Mouse (Mus musculus) CH12.LX (cell line): ENCODE measurements around the gene Ifitm1. TPM values are rescaled to one million over a fixed set of nuclear protein-coding genes. Genes with fewer than 3 reads are reported as not detected.
A peak's percentile ranks its signal among the peaks of the same experiment; 100 is the strongest.

Experiments
- DNase-seq: peaks from one replicate; pipeline ENCODE4 v3.0.0-alpha.2; 2013; ENCODE audit errors: extremely low read depth
- H3K27ac ChIP-seq: 2 replicates; pipeline ENCODE4 v1.5.1; 2012; ENCODE audit warnings: low read depth, mild to moderate bottlenecking, control low read depth, moderate library complexity; ENCODE audit not compliant: insufficient read depth
- H3K27me3 ChIP-seq: replicated peaks from 2 replicates; pipeline ENCODE3; 2012; ENCODE audit warnings: inconsistent platforms
- H3K36me3 ChIP-seq, 2 experiments: replicated peaks in 1 of 2; 2 replicates each; pipeline versions ENCODE3 to v1.6.1; 2012; ENCODE audit warnings: inconsistent platforms in 1 of 2, low read length in 1 of 2, mild to moderate bottlenecking in 1 of 2, mixed read lengths in 1 of 2, moderate library complexity in 1 of 2; ENCODE audit not compliant: control insufficient read depth in 1 of 2, insufficient read depth in 1 of 2
- H3K4me1 ChIP-seq, 2 experiments: 2 replicates each; pipeline ENCODE4 v1.6.1; 2012; ENCODE audit warnings: inconsistent platforms in 1 of 2, moderate library complexity in 1 of 2; ENCODE audit not compliant: insufficient read depth in 2 of 2, control insufficient read depth in 1 of 2
- H3K4me2 ChIP-seq: 2 replicates; pipeline ENCODE4 v1.6.1; 2012; ENCODE audit warnings: low read depth, mild to moderate bottlenecking, control low read depth; ENCODE audit not compliant: poor library complexity, insufficient read depth, severe bottlenecking
- H3K4me3 ChIP-seq, 3 experiments: fragments of 150-350 bp in 1 of 3; sonication (generic) in 1 of 3; replicated peaks in 1 of 3; 2 replicates each; pipeline versions ENCODE3 to v1.5.1; 2011 to 2012; ENCODE audit warnings: low read depth in 2 of 3, low read length in 2 of 3, mild to moderate bottlenecking in 2 of 3, moderate library complexity in 2 of 3, control low read depth in 1 of 3, improper control_type of control experiment in 1 of 3, inconsistent platforms in 1 of 3, mixed read lengths in 1 of 3; ENCODE audit not compliant: poor library complexity in 1 of 3
- H3K79me2 ChIP-seq: replicated peaks from 2 replicates; pipeline ENCODE4 v1.6.1; 2012; ENCODE audit warnings: mild to moderate bottlenecking, moderate library complexity; ENCODE audit not compliant: control insufficient read depth, poor library complexity, insufficient read depth, severe bottlenecking; ENCODE audit errors: extremely low read depth
- H3K9ac ChIP-seq: 2 replicates; pipeline ENCODE4 v1.6.1; 2012; ENCODE audit warnings: low read depth, mild to moderate bottlenecking, control low read depth, moderate library complexity; ENCODE audit not compliant: insufficient read depth
- H3K9me3 ChIP-seq: replicated peaks from 2 replicates; pipeline ENCODE3; 2012; ENCODE audit warnings: low read length, inconsistent platforms, mixed read lengths
- BHLHE40 ChIP-seq: IDR thresholded peaks from 2 replicates; pipeline ENCODE4 v1.6.1; 2011; ENCODE audit warnings: mild to moderate bottlenecking, low read depth, low read length, improper control_type of control experiment
- CHD1 ChIP-seq: IDR thresholded peaks from 2 replicates; pipeline ENCODE4 v1.6.1; 2012; ENCODE audit warnings: low read depth, low read length, improper control_type of control experiment, inconsistent platforms
- CHD2 ChIP-seq: IDR thresholded peaks from 2 replicates; pipeline ENCODE4 v1.6.1; 2011; ENCODE audit warnings: low read length, improper control_type of control experiment
- ELF1 ChIP-seq: IDR thresholded peaks from 2 replicates; pipeline ENCODE4 v1.6.1; 2014; ENCODE audit warnings: low read depth, mild to moderate bottlenecking, inconsistent platforms, low read length, improper control_type of control experiment
- ETS1 ChIP-seq: conservative IDR thresholded peaks from 2 replicates; pipeline ENCODE4 v1.6.1; 2012; ENCODE audit warnings: low read depth, mild to moderate bottlenecking, inconsistent platforms, low read length, improper control_type of control experiment, moderate library complexity
- GABPA ChIP-seq: IDR thresholded peaks from 2 replicates; pipeline ENCODE4 v1.6.1; 2012; ENCODE audit warnings: low read depth, low read length, improper control_type of control experiment, inconsistent platforms; ENCODE audit not compliant: insufficient replicate concordance
- HCFC1 ChIP-seq: IDR thresholded peaks from 2 replicates; pipeline ENCODE4 v1.6.1; 2012; ENCODE audit warnings: low read depth, mild to moderate bottlenecking, inconsistent platforms, low read length, improper control_type of control experiment
- MEF2A ChIP-seq: IDR thresholded peaks from 2 replicates; pipeline ENCODE4 v1.6.1; 2014; ENCODE audit warnings: low read depth, mild to moderate bottlenecking, inconsistent platforms, low read length, improper control_type of control experiment, borderline replicate concordance
- MYC ChIP-seq: IDR thresholded peaks from 2 replicates; pipeline ENCODE4 v1.6.1; 2011; ENCODE audit warnings: low read depth, mild to moderate bottlenecking, improper control_type of control experiment, low read length
- NRF1 ChIP-seq: IDR thresholded peaks from 2 replicates; pipeline ENCODE4 v1.6.1; 2014; ENCODE audit warnings: low read depth, mild to moderate bottlenecking, inconsistent platforms, low read length, improper control_type of control experiment, moderate library complexity
- PAX5 ChIP-seq: IDR thresholded peaks from 2 replicates; pipeline ENCODE4 v1.6.1; 2012; ENCODE audit warnings: low read length, inconsistent platforms, mixed read lengths
- POLR2A ChIP-seq: IDR thresholded peaks from 2 replicates; pipeline ENCODE4 v1.6.1; 2011; ENCODE audit warnings: low read depth, mild to moderate bottlenecking, improper control_type of control experiment, low read length
- RAD21 ChIP-seq: IDR thresholded peaks from 2 replicates; pipeline ENCODE4 v1.6.1; 2011; ENCODE audit warnings: low read depth, mild to moderate bottlenecking, low read length, improper control_type of control experiment, moderate library complexity
- RCOR1 ChIP-seq: conservative IDR thresholded peaks from 2 replicates; pipeline ENCODE4 v1.6.1; 2012; ENCODE audit warnings: low read depth, mild to moderate bottlenecking, inconsistent platforms, low read length, improper control_type of control experiment
- SIN3A ChIP-seq: IDR thresholded peaks from 2 replicates; pipeline ENCODE4 v1.6.1; 2012; ENCODE audit warnings: low read length, improper control_type of control experiment, inconsistent platforms
- TBP ChIP-seq: conservative IDR thresholded peaks from 2 replicates; pipeline ENCODE4 v1.6.1; 2011; ENCODE audit warnings: low read depth, low read length, improper control_type of control experiment
- TCF12 ChIP-seq: IDR thresholded peaks from 2 replicates; pipeline ENCODE4 v1.6.1; 2014; ENCODE audit warnings: low read depth, mild to moderate bottlenecking, inconsistent platforms, low read length, improper control_type of control experiment
- ZKSCAN1 ChIP-seq: IDR thresholded peaks from 2 replicates; pipeline ENCODE4 v1.6.1; 2012; ENCODE audit warnings: low read depth, inconsistent platforms, low read length, improper control_type of control experiment, borderline replicate concordance
- ZNF384 ChIP-seq: IDR thresholded peaks from 2 replicates; pipeline ENCODE4 v1.6.1; 2012; ENCODE audit warnings: low read depth, low read length, improper control_type of control experiment, inconsistent platforms
- dilution Hi-C: fragments of 300-500 bp; cut with MboI; formaldehyde crosslinking; loops from 2 replicates; pipeline ENCODE4 v1.14.3; 2020; ENCODE audit warnings: low sequenced_read_pairs; ENCODE audit not compliant: extremely low pct_unique_long_range_greater_than_20kb, extremely low pct_ligation_motif_present
- in situ Hi-C: fragments of 300-500 bp; cut with MboI; formaldehyde crosslinking; loops from 3 replicates; pipeline ENCODE4 v1.14.3; 2019; ENCODE audit warnings: low sequenced_read_pairs, low pct_ligation_motif_present, low pct_unique_long_range_greater_than_20kb, mixed read lengths
- polyA plus RNA-seq: library from polyadenylated mRNA; unstranded; fragments of >175 nt; gene quantifications from 2 replicates; pipeline ENCODE4 v1.2.1, GENCODE M21; 2012; ENCODE audit warnings: low read depth; ENCODE audit not compliant: insufficient read length
- total RNA-seq, 2 experiments: library from RNA; depleted of rRNA; stranded (reverse); fragments of 300-350 nt in 1 of 2; fragments of >200 nt in 1 of 2; gene quantifications; 2 replicates each; pipeline ENCODE4 v1.2.3; 2012 to 2014

Ifitm1 gene
- total and polyA plus RNA-seq, 3 experiments, result 14.8 to 55.5 (median 32.9) TPM

- no peak for TF ChIP-seq CHD2
- peak; percentile 68 for TF ChIP-seq NRF1
- TF ChIP-seq POLR2A, result 0 out of 2 replicates have a peak, but pooled peaks have one; percentile 47
- TF ChIP-seq RCOR1, result no peak
- no peak for TF ChIP-seq ETS1
These were observed 11.7 kb upstream of the Ifitm1 start (continued) for GRCm38 (mm10) chr7:140955342-140955741.

GRCm38 (mm10) chr7:140955758-140956555 is 11.1 kb upstream of the Ifitm1 start, which contains the start of the genes Gm45717 and Ifitm2:
TSS of gene Gm45717 (minus strand) at chr7:140955937.
TSS of gene Ifitm2 (minus strand) at chr7:140955987.
- peaks cover 5% of the 10 kb centered on the region; the same call in 1 of the 2 replicates for H3K79me2 ChIP-seq
- 0 out of 2 replicates have a peak, but pooled peaks have one; percentile 9 for TF ChIP-seq ELF1
- TF ChIP-seq SIN3A, result 0 out of 2 replicates have a peak, but pooled peaks have one; percentile 16
- no peak for TF ChIP-seq RCOR1
- 0 out of 2 replicates have a peak, but pooled peaks have one; percentile 13 for TF ChIP-seq HCFC1
- no peak for TF ChIP-seq PAX5
- TF ChIP-seq ZNF384, result no peak
- TF ChIP-seq MYC, result 0 out of 2 replicates have a peak, but pooled peaks have one; percentile 39
- 0 out of 2 replicates have a peak, but pooled peaks have one; percentile 15 for TF ChIP-seq TCF12
- TF ChIP-seq TBP, result peak; percentile 39; the same call in 1 of the 2 replicates
- no peak for TF ChIP-seq ZKSCAN1
- no peak for TF ChIP-seq GABPA
- no peak for TF ChIP-seq MEF2A
- TF ChIP-seq BHLHE40, result no peak
- 0 out of 2 replicates have a peak, but pooled peaks have one; percentile 10 for TF ChIP-seq CHD1
- no peak for TF ChIP-seq RAD21
- TF ChIP-seq POLR2A, result peak; percentile 70
- no peaks in the 10 kb centered on the region for H3K9me3 ChIP-seq
- peak within 1 kb of the TSS; percentile 78 for H3K27ac ChIP-seq
- DNase-seq, result peak; percentile 86
- peaks cover 0 to 28% of the 10 kb centered on the region in 2 experiments for H3K36me3 ChIP-seq
- dilution Hi-C loops, result no loop called here
- no peaks in the 10 kb centered on the region for H3K27me3 ChIP-seq
- peaks cover 3 to 47% of the 10 kb centered on the region in 2 experiments for H3K4me1 ChIP-seq
- H3K9ac ChIP-seq, result peak within 1 kb of the TSS; percentile 36
- H3K4me2 ChIP-seq, result peak within 1 kb of the TSS; percentile 48
- peak within 1 kb of the TSS; percentile 66 to 78 (median 69) for H3K4me3 ChIP-seq
- in situ Hi-C loops, result loop anchor here (5.0 kb wide), 2 partner anchors 56 to 96 kb away; partner anchors contain the start of gene Ifitm3
